Mouse (Mus musculus) cerebellum, postnatal 36 days (tissue): ENCODE results near the gene Tmem182.

Experiments
- DNase-seq, 2 experiments: peaks; one replicate each; pipeline ENCODE4 v3.0.0; 2021 to 2022; ENCODE audit warnings: mixed read lengths in 2 of 2

Tmem182 gene

GRCm38 (mm10) chr1:40800908-40801307 lies 4.5 kb upstream of the Tmem182 start:
- no peak for DNase-seq

GRCm38 (mm10) chr1:40802759-40803158 lies 2.6 kb upstream of the Tmem182 start:
- DNase-seq: peak; percentile 34 to 51

GRCm38 (mm10) chr1:40804118-40804517 lies 1.3 kb upstream of the Tmem182 start:
- no peak for DNase-seq

GRCm38 (mm10) chr1:40805891-40806290 lies 490 bp downstream of the Tmem182 start:
- no peak for DNase-seq

GRCm38 (mm10) chr1:40808643-40809042 lies 3.2 kb downstream of the Tmem182 start:
- no peak for DNase-seq

- no peak for DNase-seq
Observed at GRCm38 (mm10) chr1:40815071-40815845, 9.9 kb downstream of the Tmem182 start.

- no peak for DNase-seq
Observed at GRCm38 (mm10) chr1:40824517-40824916, 19.1 kb downstream of the Tmem182 start.

- DNase-seq: no peak
Observed at GRCm38 (mm10) chr1:40824936-40825335, 19.5 kb downstream of the Tmem182 start.

GRCm38 (mm10) chr1:40825826-40826225 lies 20.4 kb downstream of the Tmem182 start:
- no peak for DNase-seq

GRCm38 (mm10) chr1:40829213-40829914 lies 24.0 kb downstream of the Tmem182 start:
- DNase-seq: peak in 1 of 2 experiments; percentile 3

- no peak for DNase-seq
Observed at GRCm38 (mm10) chr1:40830712-40831507, 25.5 kb downstream of the Tmem182 start.

GRCm38 (mm10) chr1:40835468-40835867 lies 30.1 kb downstream of the Tmem182 start:
- no peak for DNase-seq

GRCm38 (mm10) chr1:40840605-40841004 lies 35.2 kb downstream of the Tmem182 start:
- no peak for DNase-seq

GRCm38 (mm10) chr1:40841032-40841761 lies 35.8 kb downstream of the Tmem182 start:
- DNase-seq: no peak

- DNase-seq: peak; percentile 42 to 44
Observed at GRCm38 (mm10) chr1:40844616-40845015, 39.2 kb downstream of the Tmem182 start.

- DNase-seq: no peak
Observed at GRCm38 (mm10) chr1:40847196-40847938, 42.0 kb downstream of the Tmem182 start.

- DNase-seq: no peak
Observed at GRCm38 (mm10) chr1:40851286-40851685, 45.9 kb downstream of the Tmem182 start.

- DNase-seq: no peak
Observed at GRCm38 (mm10) chr1:40855268-40855667, 49.9 kb downstream of the Tmem182 start.

- DNase-seq: no peak
Observed at GRCm38 (mm10) chr1:40856846-40857636, 51.6 kb downstream of the Tmem182 start.

GRCm38 (mm10) chr1:40865043-40865442 lies 59.6 kb downstream of the Tmem182 start:
- DNase-seq: no peak

- DNase-seq: no peak
Observed at GRCm38 (mm10) chr1:40867106-40867505, 61.7 kb downstream of the Tmem182 start.
